In the genomic region with DNA sequence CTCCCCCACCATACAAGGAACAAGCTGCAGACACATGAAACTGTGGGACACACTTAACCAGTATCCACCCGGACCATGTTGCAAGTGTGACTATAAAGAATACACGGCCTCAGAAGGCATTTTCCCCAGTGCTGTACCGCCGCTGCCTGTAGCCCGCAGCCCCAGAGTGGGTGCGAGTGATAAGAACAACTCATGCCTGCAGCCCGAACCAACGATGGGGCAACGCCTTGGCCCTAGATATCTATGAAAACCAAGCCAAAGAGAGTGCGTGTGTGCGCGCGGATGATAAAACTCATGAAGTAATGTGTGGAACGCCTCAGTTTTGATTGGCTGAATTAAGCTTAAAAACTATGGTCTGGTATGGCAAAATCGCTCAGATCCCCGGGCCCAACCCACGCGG, we compare ENCODE assay signal across 17 mouse cellular contexts.
DNase-seq lines count a peak whose midpoint lies in the region; ATAC-seq and TF ChIP-seq lines count a peak whose summit lies in the region.
"Had no signal": no experiment of that assay in that cellular context is flagged by ENCODE, and none has a peak within 500 bp of the region (broad histone marks: within the 10 kb centered on the region; RNA-seq: fewer than 3 reads in every experiment).

No protein-coding gene starts in this region.

- no peak for TF ChIP-seq CTCF in liver, postnatal 0 days (IDR thresholded peaks at IDR 0.05; ENCODE audit: low read depth)

- peaks cover 14% of the 10 kb centered on the region; the same call in 1 of the 2 replicates for H3K27me3 ChIP-seq in forebrain, embryonic 10.5 days (ENCODE audit: poor library complexity, severe bottlenecking)
- no peaks in the 10 kb centered on the region for H3K27me3 ChIP-seq in forebrain, embryonic 16.5 days (replicated peaks; ENCODE audit: control insufficient read depth, insufficient read depth, low read length)
- H3K27me3 ChIP-seq in liver, postnatal 0 days (ENCODE audit: insufficient read depth, low read length), result 0 out of 2 replicates have a peak, but pooled peaks cover 2% of the 10 kb centered on the region
- 0 out of 2 replicates have a peak, but pooled peaks cover 15% of the 10 kb centered on the region for H3K27me3 ChIP-seq in embryonic facial prominence, embryonic 10.5 days (replicated peaks; ENCODE audit: low read depth, poor library complexity, severe bottlenecking)
- H3K27me3 ChIP-seq in liver, embryonic 11.5 days (replicated peaks; ENCODE audit: control insufficient read depth, insufficient read depth, low read length), result no peaks in the 10 kb centered on the region
- H3K27me3 ChIP-seq: embryonic facial prominence, embryonic 15.5 days; midbrain, embryonic 15.5 days; Patski had no signal

- H3K9me3 ChIP-seq in forebrain, embryonic 10.5 days, result no peaks in the 10 kb centered on the region
- no peaks in the 10 kb centered on the region for H3K9me3 ChIP-seq in forebrain, embryonic 16.5 days (ENCODE audit: control insufficient read depth, low read length)
- no peaks in the 10 kb centered on the region for H3K9me3 ChIP-seq in liver, postnatal 0 days (ENCODE audit: low read length)
- H3K9me3 ChIP-seq in embryonic facial prominence, embryonic 10.5 days, result no peaks in the 10 kb centered on the region
- no peaks in the 10 kb centered on the region; the same call in 1 of the 2 replicates for H3K9me3 ChIP-seq in liver, embryonic 11.5 days (ENCODE audit: control insufficient read depth, low read length)
- H3K9me3 ChIP-seq: embryonic facial prominence, embryonic 15.5 days; midbrain, embryonic 15.5 days had no signal

- no peak for TF ChIP-seq EP300 in liver, postnatal 0 days (IDR thresholded peaks at IDR 0.05; ENCODE audit: low read depth)

- no peak for ATAC-seq in forebrain, embryonic 16.5 days
- ATAC-seq in liver, postnatal 0 days, result no peak
- peak; percentile 80 for ATAC-seq in liver, embryonic 11.5 days (replicated peaks; ENCODE audit: low FRiP score)
- ATAC-seq: activated CD4-positive, CD25-positive, alpha-beta regulatory T cell, adult 4 months; CD4-positive, CD25-positive, alpha-beta regulatory T cell, adult 4 months; midbrain, embryonic 15.5 days; Patski had no signal

- H3K4me3 ChIP-seq in forebrain, embryonic 10.5 days, result no peak overlapping the region
- no peak overlapping the region for H3K4me3 ChIP-seq in forebrain, embryonic 16.5 days (replicated peaks; ENCODE audit: low read length)
- H3K4me3 ChIP-seq in liver, postnatal 0 days (ENCODE audit: low read depth, low read length), result no peak overlapping the region
- H3K4me3 ChIP-seq in embryonic facial prominence, embryonic 10.5 days, result no peak overlapping the region
- no peak overlapping the region for H3K4me3 ChIP-seq in liver, embryonic 11.5 days (ENCODE audit: low read depth, low read length)
- H3K4me3 ChIP-seq: embryonic facial prominence, embryonic 15.5 days; midbrain, embryonic 15.5 days had no signal

- H3K9ac ChIP-seq in forebrain, embryonic 16.5 days (replicated peaks; ENCODE audit: low read depth, low read length), result no peak overlapping the region
- H3K9ac ChIP-seq in liver, postnatal 0 days (replicated peaks), result no peak overlapping the region
- H3K9ac ChIP-seq in liver, embryonic 11.5 days (ENCODE audit: low read depth, low read length), result no peak overlapping the region
- H3K9ac ChIP-seq: embryonic facial prominence, embryonic 15.5 days; midbrain, embryonic 15.5 days had no signal

- 92% methylated on average over 18 of the region's 18 CpGs for WGBS in forebrain, embryonic 10.5 days
- 96% methylated on average over 18 of the region's 18 CpGs for WGBS in forebrain, embryonic 16.5 days
- WGBS in liver, postnatal 0 days (ENCODE audit: insufficient replicate concordance), result 84% methylated on average over 18 of the region's 18 CpGs
- 95% methylated on average over 18 of the region's 18 CpGs for WGBS in embryonic facial prominence, embryonic 10.5 days
- WGBS in liver, embryonic 11.5 days, result 62% methylated on average over 18 of the region's 18 CpGs

- H3K4me2 ChIP-seq in forebrain, embryonic 16.5 days (ENCODE audit: low read length), result no peak overlapping the region
- no peak overlapping the region for H3K4me2 ChIP-seq in liver, postnatal 0 days (ENCODE audit: low read depth, low read length)
- no peak overlapping the region for H3K4me2 ChIP-seq in liver, embryonic 11.5 days
- H3K4me2 ChIP-seq: embryonic facial prominence, embryonic 15.5 days; midbrain, embryonic 15.5 days had no signal

- H3K27ac ChIP-seq in forebrain, embryonic 10.5 days, result peak overlapping the region; percentile 76; the same call in 1 of the 2 replicates
- no peak overlapping the region for H3K27ac ChIP-seq in forebrain, embryonic 16.5 days (ENCODE audit: low read length)
- no peak overlapping the region for H3K27ac ChIP-seq in liver, postnatal 0 days (ENCODE audit: low read depth)
- H3K27ac ChIP-seq in embryonic facial prominence, embryonic 10.5 days (replicated peaks), result 0 out of 2 replicates have a peak overlapping the region, but pooled peaks have one; percentile 67
- H3K27ac ChIP-seq in liver, embryonic 11.5 days (ENCODE audit: low read depth, low read length), result peak overlapping the region; percentile 49
- H3K27ac ChIP-seq: midbrain, embryonic 15.5 days had no signal

- no peaks in the 10 kb centered on the region for H3K36me3 ChIP-seq in forebrain, embryonic 10.5 days (replicated peaks)
- H3K36me3 ChIP-seq in forebrain, embryonic 16.5 days (ENCODE audit: control insufficient read depth, insufficient read depth), result no peaks in the 10 kb centered on the region
- H3K36me3 ChIP-seq in liver, postnatal 0 days (replicated peaks; ENCODE audit: insufficient read depth, low read length), result no peaks in the 10 kb centered on the region
- no peaks in the 10 kb centered on the region for H3K36me3 ChIP-seq in embryonic facial prominence, embryonic 10.5 days (replicated peaks)
- no peaks in the 10 kb centered on the region for H3K36me3 ChIP-seq in liver, embryonic 11.5 days (ENCODE audit: control insufficient read depth, insufficient read depth, low read length)
- H3K36me3 ChIP-seq: embryonic facial prominence, embryonic 15.5 days; midbrain, embryonic 15.5 days had no signal

- peaks cover 38% of the 10 kb centered on the region for H3K4me1 ChIP-seq in forebrain, embryonic 10.5 days
- H3K4me1 ChIP-seq in forebrain, embryonic 16.5 days (replicated peaks; ENCODE audit: control insufficient read depth, insufficient read depth, low read length), result peaks cover 16% of the 10 kb centered on the region
- H3K4me1 ChIP-seq in liver, postnatal 0 days (ENCODE audit: insufficient read depth), result no peaks in the 10 kb centered on the region
- peaks cover 39% of the 10 kb centered on the region for H3K4me1 ChIP-seq in embryonic facial prominence, embryonic 10.5 days
- H3K4me1 ChIP-seq in liver, embryonic 11.5 days (replicated peaks; ENCODE audit: control insufficient read depth, insufficient read depth, low read length), result peaks cover 5% of the 10 kb centered on the region; the same call in 1 of the 2 replicates

- no peak for DNase-seq in forebrain, embryonic 10.5 days (ENCODE audit: extremely low spot score, low spot score)
- peak; percentile 14 for DNase-seq in liver
- no peak for DNase-seq in liver, postnatal 0 days
- no peak for DNase-seq in embryonic facial prominence, embryonic 10.5 days (ENCODE audit: low spot score)
- no peak for DNase-seq in liver, embryonic 11.5 days (ENCODE audit: low spot score)
- no peak for DNase-seq in adrenal gland, postnatal 14 days
- no peak for DNase-seq in right cerebral cortex, postnatal 36 days (ENCODE audit: low spot score in 2 of 2)
- DNase-seq: adrenal gland, postnatal 25 days; cerebellum, adult 18-20 months; heart, postnatal 36 days; lung, adult 18-20 months had no signal

Comparison
In these comparisons a context has a peak if more than half of its experiments do, and no peak if none do; other contexts are left out.
1. H3K27ac ChIP-seq: peak in forebrain, embryonic 10.5 days (single experiment), embryonic facial prominence, embryonic 10.5 days (single experiment) and liver, embryonic 11.5 days (single experiment); none in forebrain, embryonic 16.5 days (single experiment) and liver, postnatal 0 days (single experiment).